In genomic region chr13:19158484-19158883, GRCm38 (mm10) we compare ENCODE assay signal across 8 mouse cellular contexts.
A peak's percentile ranks its signal among the peaks of the same experiment; 100 is the strongest.
DNase-seq lines count a peak whose midpoint lies in the region; ATAC-seq and TF ChIP-seq lines count a peak whose summit lies in the region.

No protein-coding gene starts in this region.

- no peaks in the 10 kb centered on the region for H3K4me1 ChIP-seq in liver, embryonic 11.5 days (replicated peaks; ENCODE audit: control insufficient read depth, insufficient read depth, low read length)
- H3K4me1 ChIP-seq in G1E (ENCODE audit: insufficient read depth, low read depth, low read length) = peaks cover 4% of the 10 kb centered on the region; the same call in 1 of the 2 replicates

- 30% methylated on average over 4 of the region's 4 CpGs for whole genome bisulfite sequencing in liver, embryonic 11.5 days

- H3K27ac ChIP-seq in liver, embryonic 11.5 days (ENCODE audit: low read depth, low read length) = no peak overlapping the region
- H3K27ac ChIP-seq in layer of hippocampus, adult 2 months = no peak overlapping the region

- H3K4me2 ChIP-seq in liver, embryonic 11.5 days = no peak overlapping the region

- ATAC-seq in liver, embryonic 11.5 days (replicated peaks; ENCODE audit: low FRiP score) = no peak
- no peak; the same call in 1 of the 2 replicates for ATAC-seq in G1E (ENCODE audit: extremely low read depth, insufficient number of reproducible peaks, low FRiP score, poor library complexity, severe bottlenecking)
- ATAC-seq in erythroblast, adult 5-6 weeks (replicated peaks; ENCODE audit: low FRiP score, poor library complexity, severe bottlenecking) = peak; percentile 64
- ATAC-seq in megakaryocyte-erythroid progenitor cell, adult 5-6 weeks (replicated peaks; ENCODE audit: low FRiP score, low TSS enrichment, poor library complexity, severe bottlenecking) = peak; percentile 61
- ATAC-seq in monocyte, adult 5-6 weeks (replicated peaks; ENCODE audit: insufficient number of reproducible peaks, low FRiP score, low TSS enrichment, poor library complexity, severe bottlenecking) = no peak

- H3K36me3 ChIP-seq in liver, embryonic 11.5 days (ENCODE audit: control insufficient read depth, insufficient read depth, low read length) = no peaks in the 10 kb centered on the region
- no peaks in the 10 kb centered on the region for H3K36me3 ChIP-seq in G1E (replicated peaks)

- no peaks in the 10 kb centered on the region for H3K9me3 ChIP-seq in liver, embryonic 11.5 days (ENCODE audit: control insufficient read depth, low read length)
- H3K9me3 ChIP-seq in G1E (replicated peaks) = no peaks in the 10 kb centered on the region

- H3K27me3 ChIP-seq in liver, embryonic 11.5 days (replicated peaks; ENCODE audit: control insufficient read depth, insufficient read depth, low read length) = no peaks in the 10 kb centered on the region
- H3K27me3 ChIP-seq in G1E (ENCODE audit: insufficient read depth, low read length) = no peaks in the 10 kb centered on the region

- no peak overlapping the region for H3K4me3 ChIP-seq in liver, embryonic 11.5 days (ENCODE audit: low read depth, low read length)
- no peak overlapping the region for H3K4me3 ChIP-seq in G1E (ENCODE audit: low read depth, low read length)
- H3K4me3 ChIP-seq in layer of hippocampus, adult 2 months = no peak overlapping the region

- peak; percentile 63; the same call in 1 of the 2 replicates for TF ChIP-seq CTCF in G1E (IDR thresholded peaks at IDR 0.05; ENCODE audit: low read depth, low read length)
- TF ChIP-seq CTCF in layer of hippocampus, adult 2 months (conservative IDR thresholded peaks at IDR 0.05) = peak; percentile 94

- H3K9ac ChIP-seq in liver, embryonic 11.5 days (ENCODE audit: low read depth, low read length) = no peak overlapping the region

- DNase-seq in liver = peak; percentile 35
- no peak for DNase-seq in liver, embryonic 11.5 days (ENCODE audit: low spot score)
- DNase-seq in G1E (ENCODE audit: low spot score) = no peak
- peak; percentile 38 for DNase-seq in adrenal gland, postnatal 14 days
- DNase-seq in layer of hippocampus, adult 2 months (ENCODE audit: low spot score in 2 of 2) = peak; percentile 56 to 75

Comparison
In these comparisons a context has a peak if more than half of its experiments do, and no peak if none do; other contexts are left out.
1. DNase-seq: peak in liver (single experiment), adrenal gland, postnatal 14 days (single experiment) and layer of hippocampus, adult 2 months (2 of 2); none in liver, embryonic 11.5 days (single experiment) and G1E (single experiment).
2. ATAC-seq: peak in erythroblast, adult 5-6 weeks (single experiment) and megakaryocyte-erythroid progenitor cell, adult 5-6 weeks (single experiment); none in liver, embryonic 11.5 days (single experiment), G1E (single experiment) and monocyte, adult 5-6 weeks (single experiment).